Mouse (Mus musculus): ENCODE results near the gene Polr2e. TPM values are rescaled to one million over a fixed set of nuclear protein-coding genes. Genes with fewer than 3 reads are reported as not detected.
A peak's percentile ranks its signal among the peaks of the same experiment; 100 is the strongest.

Polr2e gene
- total RNA-seq, 2 experiments from 2014 or later, result 58.4 to 70.7 TPM

- ATAC-seq (ENCODE audit: poor library complexity, severe bottlenecking), result no peak
Observed at GRCm38 (mm10) chr10:80036832-80037231, 2.8 kb downstream of the Polr2e start.

GRCm38 (mm10) chr10:80035686-80036085 lies 3.9 kb downstream of the Polr2e start:
- ATAC-seq (ENCODE audit: poor library complexity, severe bottlenecking), result no peak

- no peak for ATAC-seq (ENCODE audit: poor library complexity, severe bottlenecking)
Observed at GRCm38 (mm10) chr10:80035148-80035547, 4.4 kb downstream of the Polr2e start.

GRCm38 (mm10) chr10:80033511-80034391 lies 5.8 kb downstream of the Polr2e start:
- peak; percentile 38 for ATAC-seq (ENCODE audit: poor library complexity, severe bottlenecking)

GRCm38 (mm10) chr10:80032799-80033480 lies 6.7 kb downstream of the Polr2e start:
- peak; percentile 71 for ATAC-seq (ENCODE audit: poor library complexity, severe bottlenecking)

- no peak for ATAC-seq (ENCODE audit: poor library complexity, severe bottlenecking)
Observed at GRCm38 (mm10) chr10:80030736-80031135, 8.9 kb downstream of the Polr2e start.

GRCm38 (mm10) chr10:80030191-80030590 lies 9.4 kb downstream of the Polr2e start:
- ATAC-seq (ENCODE audit: poor library complexity, severe bottlenecking), result no peak

- no peak for ATAC-seq (ENCODE audit: poor library complexity, severe bottlenecking)
Observed at GRCm38 (mm10) chr10:80028521-80028846, 11.1 kb downstream of the Polr2e start.

GRCm38 (mm10) chr10:80027681-80028520 lies 11.7 kb downstream of the Polr2e start:
- no peak for ATAC-seq (ENCODE audit: poor library complexity, severe bottlenecking)

GRCm38 (mm10) chr10:80025889-80026288 lies 13.7 kb downstream of the Polr2e start:
- ATAC-seq (ENCODE audit: poor library complexity, severe bottlenecking), result peak; percentile 19; the same call in 1 of the 2 replicates

- no peak for ATAC-seq (ENCODE audit: poor library complexity, severe bottlenecking)
Observed at GRCm38 (mm10) chr10:80025463-80025862, 14.1 kb downstream of the Polr2e start.

- no peak for ATAC-seq (ENCODE audit: poor library complexity, severe bottlenecking)
Observed at GRCm38 (mm10) chr10:80025044-80025347, 14.6 kb downstream of the Polr2e start.

- peak; percentile 78 for ATAC-seq (ENCODE audit: poor library complexity, severe bottlenecking)
Observed at GRCm38 (mm10) chr10:80024229-80025043, 15.2 kb downstream of the Polr2e start.

- ATAC-seq (ENCODE audit: poor library complexity, severe bottlenecking), result no peak
Observed at GRCm38 (mm10) chr10:80023758-80024157, 15.8 kb downstream of the Polr2e start.

- no peak for ATAC-seq (ENCODE audit: poor library complexity, severe bottlenecking)
Observed at GRCm38 (mm10) chr10:80022806-80023205, 16.8 kb downstream of the Polr2e start.

GRCm38 (mm10) chr10:80022164-80022563 lies 17.4 kb downstream of the Polr2e start:
- no peak for ATAC-seq (ENCODE audit: poor library complexity, severe bottlenecking)

GRCm38 (mm10) chr10:80021320-80021641 lies 18.3 kb downstream of the Polr2e start:
- no peak for ATAC-seq (ENCODE audit: poor library complexity, severe bottlenecking)

- no peak for ATAC-seq (ENCODE audit: poor library complexity, severe bottlenecking)
Observed at GRCm38 (mm10) chr10:80020603-80021319, 18.8 kb downstream of the Polr2e start.

- no peak for ATAC-seq (ENCODE audit: poor library complexity, severe bottlenecking)
Observed at GRCm38 (mm10) chr10:80020191-80020590, 19.4 kb downstream of the Polr2e start.

Data from megakaryocyte, adult 5-6 weeks (primary cell).